In genomic region chr6:115891497-115892061, GRCm38 (mm10) we compare ENCODE assay signal across 10 mouse cellular contexts. TPM values are rescaled to one million over a fixed set of nuclear protein-coding genes. Genes with fewer than 3 reads are reported as not detected.
DNase-seq lines count a peak whose midpoint lies in the region; ATAC-seq and TF ChIP-seq lines count a peak whose summit lies in the region.
"Had no signal": no experiment of that assay in that cellular context is flagged by ENCODE, and none has a peak within 500 bp of the region (broad histone marks: within the 10 kb centered on the region; RNA-seq: fewer than 3 reads in every experiment).

No protein-coding gene starts in this region.

- H3K27ac ChIP-seq in hindbrain, embryonic 11.5 days (ENCODE audit: low read depth, low read length), result no peak overlapping the region
- no peak overlapping the region for H3K27ac ChIP-seq in hindbrain, embryonic 10.5 days
- no peak overlapping the region for H3K27ac ChIP-seq in embryonic facial prominence, embryonic 13.5 days
- H3K27ac ChIP-seq in heart, postnatal 0 days (ENCODE audit: low read depth), result no peak overlapping the region
- no peak overlapping the region; the same call in 1 of the 2 replicates for H3K27ac ChIP-seq in midbrain, postnatal 0 days (ENCODE audit: low read depth, low read length)

- DNase-seq in hindbrain, embryonic 11.5 days (ENCODE audit: low spot score), result peak; percentile 59
- no peak for DNase-seq in hindbrain, embryonic 10.5 days (ENCODE audit: low spot score)
- no peak for DNase-seq in heart, postnatal 0 days (ENCODE audit: low spot score)
- peak; percentile 52 to 73 for DNase-seq in layer of hippocampus, postnatal 25 days (ENCODE audit: extremely low spot score in 1 of 2, low spot score in 1 of 2)
- DNase-seq in midbrain, postnatal 0 days (ENCODE audit: low spot score), result peak; percentile 80
- no peak for DNase-seq in thymus, postnatal 4 days

- no peak for TF ChIP-seq EP300 in heart, postnatal 0 days (IDR thresholded peaks at IDR 0.05; ENCODE audit: low read depth)

- H3K4me3 ChIP-seq in hindbrain, embryonic 11.5 days (ENCODE audit: low read depth, low read length), result no peak overlapping the region
- no peak overlapping the region for H3K4me3 ChIP-seq in hindbrain, embryonic 10.5 days
- no peak overlapping the region for H3K4me3 ChIP-seq in embryonic facial prominence, embryonic 13.5 days
- no peak overlapping the region for H3K4me3 ChIP-seq in heart, postnatal 0 days (ENCODE audit: low read depth, low read length)
- no peak overlapping the region for H3K4me3 ChIP-seq in midbrain, postnatal 0 days (ENCODE audit: low read depth, low read length)
- H3K4me3 ChIP-seq: megakaryocyte, embryonic 14.5 days had no signal

- 46% methylated on average over 8 of the region's 8 CpGs for WGBS in hindbrain, embryonic 11.5 days
- WGBS in hindbrain, embryonic 10.5 days, result 61% methylated on average over 8 of the region's 8 CpGs
- 80% methylated on average over 8 of the region's 8 CpGs for WGBS in embryonic facial prominence, embryonic 13.5 days
- WGBS in heart, postnatal 0 days, result 53% methylated on average over 8 of the region's 8 CpGs
- 23% methylated on average over 8 of the region's 8 CpGs for WGBS in midbrain, postnatal 0 days

- peak; percentile 43 for ATAC-seq in hindbrain, embryonic 11.5 days (ENCODE audit: low FRiP score)
- no peak for ATAC-seq in embryonic facial prominence, embryonic 13.5 days (ENCODE audit: insufficient number of reproducible peaks, insufficient read depth, low FRiP score, low TSS enrichment, low read depth)
- ATAC-seq in heart, postnatal 0 days (ENCODE audit: insufficient read depth, low read depth), result 0 out of 2 replicates have a peak, but pooled peaks have one; percentile 34
- peak; percentile 52; the same call in 1 of the 2 replicates for ATAC-seq in midbrain, postnatal 0 days (ENCODE audit: low FRiP score)
- ATAC-seq in granulocyte monocyte progenitor cell, adult 5-6 weeks (replicated peaks; ENCODE audit: poor library complexity, severe bottlenecking), result no peak

- no peak for TF ChIP-seq CTCF in heart, postnatal 0 days (IDR thresholded peaks at IDR 0.05; ENCODE audit: low read depth)
- no peak for TF ChIP-seq CTCF in midbrain, postnatal 0 days (IDR thresholded peaks at IDR 0.05)

- H3K4me2 ChIP-seq in hindbrain, embryonic 11.5 days (replicated peaks; ENCODE audit: low read depth, low read length), result no peak overlapping the region
- H3K4me2 ChIP-seq in embryonic facial prominence, embryonic 13.5 days, result no peak overlapping the region
- H3K4me2 ChIP-seq in heart, postnatal 0 days (ENCODE audit: low read depth, low read length), result no peak overlapping the region
- no peak overlapping the region for H3K4me2 ChIP-seq in midbrain, postnatal 0 days (ENCODE audit: low read depth, low read length, poor library complexity, severe bottlenecking)

- no peak overlapping the region for H3K9ac ChIP-seq in hindbrain, embryonic 11.5 days (ENCODE audit: low read depth, low read length)
- H3K9ac ChIP-seq in embryonic facial prominence, embryonic 13.5 days, result 0 out of 2 replicates have a peak overlapping the region, but pooled peaks have one; percentile 27
- no peak overlapping the region for H3K9ac ChIP-seq in heart, postnatal 0 days (replicated peaks; ENCODE audit: low read depth, low read length)
- no peak overlapping the region for H3K9ac ChIP-seq in midbrain, postnatal 0 days (replicated peaks; ENCODE audit: low read length, poor library complexity, severe bottlenecking)

- H3K4me1 ChIP-seq in hindbrain, embryonic 11.5 days (replicated peaks; ENCODE audit: control insufficient read depth, insufficient read depth, low read length), result no peaks in the 10 kb centered on the region
- H3K4me1 ChIP-seq in hindbrain, embryonic 10.5 days (replicated peaks), result peaks cover 16% of the 10 kb centered on the region
- H3K4me1 ChIP-seq in embryonic facial prominence, embryonic 13.5 days, result peaks cover 18% of the 10 kb centered on the region
- peaks cover 7% of the 10 kb centered on the region; the same call in 1 of the 2 replicates for H3K4me1 ChIP-seq in heart, postnatal 0 days (ENCODE audit: control insufficient read depth, insufficient read depth)
- no peaks in the 10 kb centered on the region for H3K4me1 ChIP-seq in midbrain, postnatal 0 days (ENCODE audit: insufficient read depth, low read length)

- no peaks in the 10 kb centered on the region for H3K27me3 ChIP-seq in hindbrain, embryonic 11.5 days (ENCODE audit: control insufficient read depth, insufficient read depth, low read length)
- no peaks in the 10 kb centered on the region for H3K27me3 ChIP-seq in hindbrain, embryonic 10.5 days (ENCODE audit: insufficient read depth, poor library complexity, severe bottlenecking)
- H3K27me3 ChIP-seq in embryonic facial prominence, embryonic 13.5 days, result no peaks in the 10 kb centered on the region
- H3K27me3 ChIP-seq in heart, postnatal 0 days (ENCODE audit: control insufficient read depth, insufficient read depth, low read length), result no peaks in the 10 kb centered on the region
- no peaks in the 10 kb centered on the region for H3K27me3 ChIP-seq in midbrain, postnatal 0 days (ENCODE audit: insufficient read depth, low read length)

- H3K36me3 ChIP-seq in hindbrain, embryonic 11.5 days (ENCODE audit: control insufficient read depth, insufficient read depth, low read length), result peaks cover 3% of the 10 kb centered on the region
- H3K36me3 ChIP-seq in hindbrain, embryonic 10.5 days, result peaks cover 90% of the 10 kb centered on the region
- peaks cover 74% of the 10 kb centered on the region for H3K36me3 ChIP-seq in embryonic facial prominence, embryonic 13.5 days
- H3K36me3 ChIP-seq in heart, postnatal 0 days (replicated peaks; ENCODE audit: control insufficient read depth, insufficient read depth, low read length), result peaks cover 45% of the 10 kb centered on the region
- H3K36me3 ChIP-seq in midbrain, postnatal 0 days (ENCODE audit: insufficient read depth, low read length), result peaks cover 33% of the 10 kb centered on the region

- H3K9me3 ChIP-seq in hindbrain, embryonic 11.5 days (ENCODE audit: control insufficient read depth, low read length), result no peaks in the 10 kb centered on the region
- peaks cover 7% of the 10 kb centered on the region; the same call in 1 of the 2 replicates for H3K9me3 ChIP-seq in hindbrain, embryonic 10.5 days
- H3K9me3 ChIP-seq in embryonic facial prominence, embryonic 13.5 days, result peaks cover 5% of the 10 kb centered on the region; the same call in 1 of the 2 replicates
- H3K9me3 ChIP-seq in heart, postnatal 0 days (replicated peaks; ENCODE audit: control insufficient read depth, low read length), result no peaks in the 10 kb centered on the region; the same call in 1 of the 2 replicates
- no peaks in the 10 kb centered on the region for H3K9me3 ChIP-seq in midbrain, postnatal 0 days (ENCODE audit: low read length)

RNA-seq across cellular contexts. Expression of gene Ift122, which starts 38.3 kb away (rescaled TPM):
- polyA plus RNA-seq in hindbrain, embryonic 11.5 days (2014; fragmentation: Nextera tagmentation; extraction: Ambion mirVana), result 22.5 and 26.8 TPM in 2 replicates
- 28.8 and 30.6 TPM in 2 replicates for polyA plus RNA-seq in hindbrain, embryonic 10.5 days (2016; fragmentation: Nextera tagmentation; extraction: Ambion mirVana)
- 26.2 and 29.0 TPM in 2 replicates for polyA plus RNA-seq in embryonic facial prominence, embryonic 13.5 days (2015; fragmentation: Nextera tagmentation; extraction: Ambion mirVana)
- total RNA-seq in heart, postnatal 0 days (2014; rRNA removed; ENCODE audit: low replicate concordance), result 17.8 and 25.8 TPM in 2 replicates
- 13.3 and 13.5 TPM in 2 replicates for polyA plus RNA-seq in heart, postnatal 0 days (2015; fragmentation: Nextera tagmentation; extraction: Ambion mirVana)
- total RNA-seq in layer of hippocampus, postnatal 25 days (2021), result 10 to 100 TPM; 26.7 to 28.7 TPM
- 31.7 and 42.7 TPM in 2 replicates for total RNA-seq in midbrain, postnatal 0 days (2014; rRNA removed)
- polyA plus RNA-seq in midbrain, postnatal 0 days (2015; fragmentation: Nextera tagmentation; extraction: Ambion mirVana), result 22.6 and 24.3 TPM in 2 replicates
- total RNA-seq in granulocyte monocyte progenitor cell, adult 5-6 weeks (2014; fragmentation: Nextera tagmentation), result 4.0 and 7.1 TPM in 2 replicates
- 4.6 and 5.7 TPM in 2 replicates for total RNA-seq in granulocyte monocyte progenitor cell, adult 5-6 weeks (2017)

RNA-seq across cellular contexts. Expression of gene Mbd4, which starts 38.4 kb away (rescaled TPM):
- 22.2 and 24.5 TPM in 2 replicates for polyA plus RNA-seq in hindbrain, embryonic 11.5 days (2014; fragmentation: Nextera tagmentation; extraction: Ambion mirVana)
- polyA plus RNA-seq in hindbrain, embryonic 10.5 days (2016; fragmentation: Nextera tagmentation; extraction: Ambion mirVana), result 24.6 and 31.7 TPM in 2 replicates
- polyA plus RNA-seq in embryonic facial prominence, embryonic 13.5 days (2015; fragmentation: Nextera tagmentation; extraction: Ambion mirVana), result 26.0 and 27.9 TPM in 2 replicates
- 1.2 and 1.5 TPM in 2 replicates for total RNA-seq in heart, postnatal 0 days (2014; rRNA removed; ENCODE audit: low replicate concordance)
- polyA plus RNA-seq in heart, postnatal 0 days (2015; fragmentation: Nextera tagmentation; extraction: Ambion mirVana), result 3.4 and 4.8 TPM in 2 replicates
- total RNA-seq in layer of hippocampus, postnatal 25 days (2021), result 1 to 10 TPM; 5.8 to 6.1 TPM
- total RNA-seq in midbrain, postnatal 0 days (2014; rRNA removed), result 4.8 and 5.8 TPM in 2 replicates
- polyA plus RNA-seq in midbrain, postnatal 0 days (2015; fragmentation: Nextera tagmentation; extraction: Ambion mirVana), result 4.1 and 5.2 TPM in 2 replicates
- 25.2 and 31.1 TPM in 2 replicates for total RNA-seq in granulocyte monocyte progenitor cell, adult 5-6 weeks (2014; fragmentation: Nextera tagmentation)
- total RNA-seq in granulocyte monocyte progenitor cell, adult 5-6 weeks (2017), result 16.5 and 22.9 TPM in 2 replicates

RNA-seq across cellular contexts. Expression of gene Rho, which starts 40.0 kb away (rescaled TPM):
- polyA plus RNA-seq in hindbrain, embryonic 11.5 days (2014; fragmentation: Nextera tagmentation; extraction: Ambion mirVana), result 0.22 and 0.39 TPM in 2 replicates
- polyA plus RNA-seq in hindbrain, embryonic 10.5 days (2016; fragmentation: Nextera tagmentation; extraction: Ambion mirVana), result 0.20 and 0.37 TPM in 2 replicates
- 0.14 and 0.43 TPM in 2 replicates for polyA plus RNA-seq in embryonic facial prominence, embryonic 13.5 days (2015; fragmentation: Nextera tagmentation; extraction: Ambion mirVana)
- 1.3 TPM in 1 of 2 replicates, not detected in the other for total RNA-seq in heart, postnatal 0 days (2014; rRNA removed; ENCODE audit: low replicate concordance)
- 0.04 TPM in 1 of 2 replicates, not detected in the other for polyA plus RNA-seq in heart, postnatal 0 days (2015; fragmentation: Nextera tagmentation; extraction: Ambion mirVana)
- total RNA-seq in layer of hippocampus, postnatal 25 days (2021), result under 1 TPM; 0.49 to 0.59 TPM
- 0.11 TPM in 1 of 2 replicates, not detected in the other for total RNA-seq in midbrain, postnatal 0 days (2014; rRNA removed)
- polyA plus RNA-seq in midbrain, postnatal 0 days (2015; fragmentation: Nextera tagmentation; extraction: Ambion mirVana), result 0.12 and 0.39 TPM in 2 replicates
- total RNA-seq in granulocyte monocyte progenitor cell, adult 5-6 weeks (2014; fragmentation: Nextera tagmentation), result not detected in 2 replicates
- total RNA-seq in granulocyte monocyte progenitor cell, adult 5-6 weeks (2017), result not detected in 2 replicates

RNA-seq across cellular contexts. Expression of gene H1foo, which starts 53.2 kb away (rescaled TPM):
- not detected in 2 replicates for polyA plus RNA-seq in hindbrain, embryonic 11.5 days (2014; fragmentation: Nextera tagmentation; extraction: Ambion mirVana)
- not detected in 2 replicates for polyA plus RNA-seq in hindbrain, embryonic 10.5 days (2016; fragmentation: Nextera tagmentation; extraction: Ambion mirVana)
- not detected in 2 replicates for polyA plus RNA-seq in embryonic facial prominence, embryonic 13.5 days (2015; fragmentation: Nextera tagmentation; extraction: Ambion mirVana)
- not detected in 2 replicates for total RNA-seq in heart, postnatal 0 days (2014; rRNA removed; ENCODE audit: low replicate concordance)
- polyA plus RNA-seq in heart, postnatal 0 days (2015; fragmentation: Nextera tagmentation; extraction: Ambion mirVana), result not detected in 2 replicates
- total RNA-seq in layer of hippocampus, postnatal 25 days (2021), result not detected
- not detected in 2 replicates for total RNA-seq in midbrain, postnatal 0 days (2014; rRNA removed)
- not detected in 2 replicates for polyA plus RNA-seq in midbrain, postnatal 0 days (2015; fragmentation: Nextera tagmentation; extraction: Ambion mirVana)
- not detected in 2 replicates for total RNA-seq in granulocyte monocyte progenitor cell, adult 5-6 weeks (2014; fragmentation: Nextera tagmentation)
- total RNA-seq in granulocyte monocyte progenitor cell, adult 5-6 weeks (2017), result not detected in 2 replicates
- polyA plus RNA-seq: embryonic facial prominence, embryonic 11.5 days had no signal

RNA-seq across cellular contexts. Expression of gene Efcab12, which starts 53.4 kb away (rescaled TPM):
- 2.1 TPM in 2 replicates for polyA plus RNA-seq in hindbrain, embryonic 11.5 days (2014; fragmentation: Nextera tagmentation; extraction: Ambion mirVana)
- polyA plus RNA-seq in hindbrain, embryonic 10.5 days (2016; fragmentation: Nextera tagmentation; extraction: Ambion mirVana), result 1.6 and 2.3 TPM in 2 replicates
- 0.62 and 0.81 TPM in 2 replicates for polyA plus RNA-seq in embryonic facial prominence, embryonic 13.5 days (2015; fragmentation: Nextera tagmentation; extraction: Ambion mirVana)
- 1.5 TPM in 1 of 2 replicates, not detected in the other for total RNA-seq in heart, postnatal 0 days (2014; rRNA removed; ENCODE audit: low replicate concordance)
- 0.29 and 0.30 TPM in 2 replicates for polyA plus RNA-seq in heart, postnatal 0 days (2015; fragmentation: Nextera tagmentation; extraction: Ambion mirVana)
- 1 to 10 TPM; 2.8 to 3.8 TPM for total RNA-seq in layer of hippocampus, postnatal 25 days (2021)
- 3.2 and 3.8 TPM in 2 replicates for total RNA-seq in midbrain, postnatal 0 days (2014; rRNA removed)
- 1.5 and 2.1 TPM in 2 replicates for polyA plus RNA-seq in midbrain, postnatal 0 days (2015; fragmentation: Nextera tagmentation; extraction: Ambion mirVana)
- not detected in 2 replicates for total RNA-seq in granulocyte monocyte progenitor cell, adult 5-6 weeks (2014; fragmentation: Nextera tagmentation)
- 0.21 and 0.26 TPM in 2 replicates for total RNA-seq in granulocyte monocyte progenitor cell, adult 5-6 weeks (2017)

Comparison
In these comparisons a context has a peak if more than half of its experiments do, and no peak if none do; other contexts are left out.
1. DNase-seq: peak in hindbrain, embryonic 11.5 days (single experiment), layer of hippocampus, postnatal 25 days (2 of 2) and midbrain, postnatal 0 days (single experiment); none in hindbrain, embryonic 10.5 days (single experiment), heart, postnatal 0 days (single experiment) and thymus, postnatal 4 days (single experiment).
2. ATAC-seq: peak in hindbrain, embryonic 11.5 days (single experiment), heart, postnatal 0 days (single experiment) and midbrain, postnatal 0 days (single experiment); none in embryonic facial prominence, embryonic 13.5 days (single experiment) and granulocyte monocyte progenitor cell, adult 5-6 weeks (single experiment).